Mouse (Mus musculus): ENCODE measurements around the gene Gamt. TPM values are rescaled to one million over a fixed set of nuclear protein-coding genes. Genes with fewer than 3 reads are reported as not detected.

Gene Gamt
- 0.68 and 0.82 TPM in 2 replicates for polyA plus RNA-seq (2011; ENCODE audit: insufficient read depth, insufficient read length, low read depth, missing spikeins)

- Histone ChIP-seq H3K9me3 (replicated peaks; ENCODE audit: control insufficient read depth, insufficient read depth, low read length, poor library complexity, severe bottlenecking) (no peaks in the 10 kb centered on the region), H3K27me3 (ENCODE audit: control insufficient read depth, insufficient read depth, low read length, poor library complexity, severe bottlenecking) (no peaks in the 10 kb centered on the region), H3K9ac (ENCODE audit: low read depth, poor library complexity, severe bottlenecking) (peak within 1 kb of the TSS; percentile 26), H3K27ac (ENCODE audit: insufficient read depth, low read length) (peak within 1 kb of the TSS; percentile 33; the same call in 1 of the 2 replicates), H3K4me3 (ENCODE audit: low read depth, low read length) (peak within 1 kb of the TSS; percentile 70), H3K4me1 (ENCODE audit: control insufficient read depth, insufficient read depth, low read length) (no peaks in the 10 kb centered on the region), H3K36me3 (ENCODE audit: control insufficient read depth, insufficient read depth, low read length, poor library complexity, severe bottlenecking) (no peaks in the 10 kb centered on the region)
- TF ChIP-seq EP300 (IDR thresholded peaks at IDR 0.05; ENCODE audit: insufficient read depth, low read depth, low read length) (no peak), POLR2A (IDR thresholded peaks at IDR 0.05; ENCODE audit: insufficient read depth, low read length) (no peak), CTCF (IDR thresholded peaks at IDR 0.05; ENCODE audit: low read depth, low read length) (no peak)
Measured at GRCm38 (mm10) chr10:80260642-80261584, at the start of gene Gamt, which contains the start of gene Dazap1. Gene Gamt (minus strand): TSS chr10:80261012. Gene Dazap1 (plus strand): TSS chr10:80261486.

DNA sequence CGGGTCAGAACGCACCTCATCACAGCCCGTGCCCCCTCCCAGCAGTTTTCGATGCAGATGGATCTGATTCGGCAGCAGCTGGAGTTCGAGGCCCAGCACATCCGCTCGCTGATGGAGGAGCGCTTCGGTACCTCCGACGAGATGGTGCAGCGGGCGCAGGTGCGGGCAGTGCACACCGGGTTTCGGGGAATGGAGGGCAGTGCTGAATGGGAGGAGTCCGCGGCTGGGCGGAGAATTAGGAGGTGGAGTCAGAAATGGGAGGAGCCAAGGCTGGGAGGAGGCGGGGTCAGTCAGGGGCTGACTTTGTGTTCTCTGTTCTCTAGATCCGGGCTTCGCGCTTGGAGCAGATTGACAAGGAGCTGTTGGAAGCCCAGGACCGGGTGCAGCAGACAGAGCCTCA, 44.0 kb upstream of the Gamt start:
- H3K4me1 ChIP-seq (ENCODE audit: control insufficient read depth, insufficient read depth, low read length), result no peaks in the 10 kb centered on the region
- H3K27ac ChIP-seq (ENCODE audit: insufficient read depth, low read length), result no peak overlapping the region
- peak overlapping the region; percentile 32 for H3K9ac ChIP-seq (ENCODE audit: low read depth, poor library complexity, severe bottlenecking)
- no peak for TF ChIP-seq CTCF (IDR thresholded peaks at IDR 0.05; ENCODE audit: low read depth, low read length)
- TF ChIP-seq POLR2A (IDR thresholded peaks at IDR 0.05; ENCODE audit: insufficient read depth, low read length), result peak; percentile 80
- no peak for TF ChIP-seq EP300 (IDR thresholded peaks at IDR 0.05; ENCODE audit: insufficient read depth, low read depth, low read length)
- H3K36me3 ChIP-seq (ENCODE audit: control insufficient read depth, insufficient read depth, low read length, poor library complexity, severe bottlenecking), result no peaks in the 10 kb centered on the region
- H3K9me3 ChIP-seq (replicated peaks; ENCODE audit: control insufficient read depth, insufficient read depth, low read length, poor library complexity, severe bottlenecking), result no peaks in the 10 kb centered on the region
- no peaks in the 10 kb centered on the region for H3K27me3 ChIP-seq (ENCODE audit: control insufficient read depth, insufficient read depth, low read length, poor library complexity, severe bottlenecking)
- H3K4me3 ChIP-seq (ENCODE audit: low read depth, low read length), result peak overlapping the region; percentile 77

DNA sequence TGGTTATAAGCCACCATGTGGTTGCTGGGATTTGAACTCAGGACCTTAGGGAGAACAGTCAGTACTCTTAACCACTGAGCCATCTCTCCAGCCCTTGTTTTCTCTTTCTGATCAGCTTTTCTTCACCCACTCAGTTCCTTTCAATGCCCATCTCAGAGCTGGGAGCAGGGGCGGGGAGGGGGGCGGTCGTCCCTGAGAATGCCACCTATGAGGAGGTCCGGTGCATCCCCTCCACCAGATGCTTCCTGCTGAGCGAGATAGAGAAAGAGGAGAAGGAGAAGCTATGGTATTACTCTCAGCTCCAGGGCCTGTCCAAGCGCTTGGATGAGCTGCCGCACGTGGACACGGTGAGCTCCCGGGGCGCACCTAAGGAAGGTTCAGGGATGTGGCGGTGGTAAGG, 43.6 kb upstream of the Gamt start:
- TF ChIP-seq CTCF (IDR thresholded peaks at IDR 0.05; ENCODE audit: low read depth, low read length), result no peak
- TF ChIP-seq POLR2A (IDR thresholded peaks at IDR 0.05; ENCODE audit: insufficient read depth, low read length), result no peak
- H3K9ac ChIP-seq (ENCODE audit: low read depth, poor library complexity, severe bottlenecking), result peak overlapping the region; percentile 32
- no peaks in the 10 kb centered on the region for H3K4me1 ChIP-seq (ENCODE audit: control insufficient read depth, insufficient read depth, low read length)
- peak overlapping the region; percentile 77 for H3K4me3 ChIP-seq (ENCODE audit: low read depth, low read length)
- no peaks in the 10 kb centered on the region for H3K9me3 ChIP-seq (replicated peaks; ENCODE audit: control insufficient read depth, insufficient read depth, low read length, poor library complexity, severe bottlenecking)
- H3K27me3 ChIP-seq (ENCODE audit: control insufficient read depth, insufficient read depth, low read length, poor library complexity, severe bottlenecking), result no peaks in the 10 kb centered on the region
- no peak overlapping the region for H3K27ac ChIP-seq (ENCODE audit: insufficient read depth, low read length)
- no peaks in the 10 kb centered on the region for H3K36me3 ChIP-seq (ENCODE audit: control insufficient read depth, insufficient read depth, low read length, poor library complexity, severe bottlenecking)

DNA sequence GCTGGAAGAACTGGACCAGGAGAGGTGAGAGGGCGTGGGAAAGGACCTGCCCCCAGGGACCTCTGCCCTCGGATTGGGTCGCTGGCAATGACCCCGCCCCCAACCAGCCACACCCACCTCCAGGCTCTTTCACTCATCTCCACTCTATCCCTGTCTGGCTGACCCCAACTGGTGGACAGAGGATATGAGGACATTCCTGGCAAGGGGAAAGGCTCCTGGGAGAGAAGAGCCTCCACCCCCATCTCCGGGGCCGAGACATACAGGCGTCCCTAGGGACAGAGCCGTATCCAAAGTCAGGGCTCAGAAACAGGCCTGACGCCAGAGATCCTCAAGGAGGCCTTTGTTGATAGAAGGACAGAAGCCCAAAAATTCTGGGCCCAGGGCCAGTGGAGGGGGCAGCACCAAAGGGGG, 41.7 kb upstream of the Gamt start:
- Histone ChIP-seq H3K27ac (ENCODE audit: insufficient read depth, low read length) (no peak overlapping the region), H3K27me3 (ENCODE audit: control insufficient read depth, insufficient read depth, low read length, poor library complexity, severe bottlenecking) (no peaks in the 10 kb centered on the region), H3K9me3 (replicated peaks; ENCODE audit: control insufficient read depth, insufficient read depth, low read length, poor library complexity, severe bottlenecking) (no peaks in the 10 kb centered on the region), H3K9ac (ENCODE audit: low read depth, poor library complexity, severe bottlenecking) (no peak overlapping the region), H3K4me1 (ENCODE audit: control insufficient read depth, insufficient read depth, low read length) (peaks cover 2% of the 10 kb centered on the region), H3K36me3 (ENCODE audit: control insufficient read depth, insufficient read depth, low read length, poor library complexity, severe bottlenecking) (no peaks in the 10 kb centered on the region), H3K4me3 (ENCODE audit: low read depth, low read length) (no peak overlapping the region)
- TF ChIP-seq EP300 (IDR thresholded peaks at IDR 0.05; ENCODE audit: insufficient read depth, low read depth, low read length), result no peak
- no peak for TF ChIP-seq CTCF (IDR thresholded peaks at IDR 0.05; ENCODE audit: low read depth, low read length)
- TF ChIP-seq POLR2A (IDR thresholded peaks at IDR 0.05; ENCODE audit: insufficient read depth, low read length), result no peak

GRCm38 (mm10) chr10:80302082-80302355, 41.2 kb upstream of the Gamt start:
- no peak overlapping the region for H3K4me3 ChIP-seq (ENCODE audit: low read depth, low read length)
- H3K9me3 ChIP-seq (replicated peaks; ENCODE audit: control insufficient read depth, insufficient read depth, low read length, poor library complexity, severe bottlenecking), result no peaks in the 10 kb centered on the region
- H3K27me3 ChIP-seq (ENCODE audit: control insufficient read depth, insufficient read depth, low read length, poor library complexity, severe bottlenecking), result no peaks in the 10 kb centered on the region
- peaks cover 2% of the 10 kb centered on the region for H3K4me1 ChIP-seq (ENCODE audit: control insufficient read depth, insufficient read depth, low read length)
- TF ChIP-seq CTCF (IDR thresholded peaks at IDR 0.05; ENCODE audit: low read depth, low read length) (no peak), POLR2A (IDR thresholded peaks at IDR 0.05; ENCODE audit: insufficient read depth, low read length) (no peak), EP300 (IDR thresholded peaks at IDR 0.05; ENCODE audit: insufficient read depth, low read depth, low read length) (no peak)
- H3K27ac ChIP-seq (ENCODE audit: insufficient read depth, low read length), result no peak overlapping the region
- H3K36me3 ChIP-seq (ENCODE audit: control insufficient read depth, insufficient read depth, low read length, poor library complexity, severe bottlenecking), result no peaks in the 10 kb centered on the region
- no peak overlapping the region for H3K9ac ChIP-seq (ENCODE audit: low read depth, poor library complexity, severe bottlenecking)

Data from ES-Bruce4 (cell line).